Mouse (Mus musculus) MEL (cell line): ENCODE data around the gene Sgsm3. TPM values are rescaled to one million over a fixed set of nuclear protein-coding genes. Genes with fewer than 3 reads are reported as not detected.

ENCODE experiments used
- DNase-seq: peaks from one replicate; pipeline ENCODE4 v3.0.0; 2011; ENCODE audit warnings: low read depth, low spot score
- H3K27ac ChIP-seq: 2 replicates; pipeline ENCODE4 v1.5.1; 2012; ENCODE audit warnings: low read depth, mild to moderate bottlenecking, control low read depth, low read length, moderate library complexity; ENCODE audit not compliant: control insufficient read depth
- H3K27me3 ChIP-seq, 2 experiments: fragments of 150-350 bp in 1 of 2; sonication (generic) in 1 of 2; 2 replicates each; pipeline ENCODE4 v1.6.1; 2012; ENCODE audit warnings: low read length in 2 of 2, mild to moderate bottlenecking in 2 of 2, improper control_type of control experiment in 1 of 2, moderate library complexity in 1 of 2; ENCODE audit not compliant: insufficient read depth in 2 of 2, control insufficient read depth in 1 of 2
- H3K36me3 ChIP-seq, 2 experiments: 2 replicates each; pipeline ENCODE4 v1.6.1; 2012 to 2014; ENCODE audit warnings: low read length in 2 of 2, improper control_type of control experiment in 1 of 2, inconsistent platforms in 1 of 2, mild to moderate bottlenecking in 1 of 2; ENCODE audit not compliant: insufficient read depth in 2 of 2, control insufficient read depth in 1 of 2
- H3K4me1 ChIP-seq, 2 experiments: fragments of 150-350 bp in 1 of 2; sonication (generic) in 1 of 2; 2 replicates each; pipeline ENCODE4 v1.6.1; 2012; ENCODE audit warnings: low read length in 2 of 2, improper control_type of control experiment in 1 of 2, mild to moderate bottlenecking in 1 of 2; ENCODE audit not compliant: insufficient read depth in 2 of 2, control insufficient read depth in 1 of 2
- H3K4me3 ChIP-seq, 2 experiments: fragments of 150-350 bp in 1 of 2; sonication (generic) in 1 of 2; 2 replicates each; pipeline ENCODE4 v1.5.1; 2012; ENCODE audit warnings: low read depth in 2 of 2, low read length in 2 of 2, mild to moderate bottlenecking in 2 of 2, moderate library complexity in 2 of 2, control low read depth in 1 of 2, improper control_type of control experiment in 1 of 2; ENCODE audit not compliant: control insufficient read depth in 1 of 2, insufficient read depth in 1 of 2
- H3K79me2 ChIP-seq: 2 replicates; pipeline ENCODE4 v1.6.1; 2012; ENCODE audit warnings: mild to moderate bottlenecking, low read length, moderate library complexity; ENCODE audit not compliant: control insufficient read depth, poor library complexity, insufficient read depth
- H3K9ac ChIP-seq: 2 replicates; pipeline ENCODE4 v1.6.1; 2012; ENCODE audit warnings: low read depth, mild to moderate bottlenecking, control low read depth, low read length, moderate library complexity; ENCODE audit not compliant: control insufficient read depth, poor library complexity, severe bottlenecking
- H3K9me3 ChIP-seq: fragments of 150-350 bp; sonication (generic); replicated peaks from 2 replicates; pipeline ENCODE4 v1.6.1; 2012; ENCODE audit warnings: mild to moderate bottlenecking, low read length, improper control_type of control experiment, moderate library complexity; ENCODE audit not compliant: insufficient read depth
- BHLHE40 ChIP-seq: IDR thresholded peaks from 2 replicates; pipeline ENCODE4 v1.6.1; 2012; ENCODE audit warnings: low read depth, mild to moderate bottlenecking, inconsistent platforms, low read length, improper control_type of control experiment, borderline replicate concordance
- CTCF ChIP-seq, 3 experiments: IDR thresholded peaks in 2 of 3; conservative IDR thresholded peaks in 1 of 3; 2 replicates each; pipeline ENCODE4 v1.5.1; 2011 to 2012; ENCODE audit warnings: low read length in 3 of 3, low read depth in 2 of 3, mild to moderate bottlenecking in 2 of 3, improper control_type of control experiment in 1 of 3, inconsistent platforms in 1 of 3, mixed read lengths in 1 of 3, moderate library complexity in 1 of 3; ENCODE audit not compliant: control insufficient read depth in 1 of 3, insufficient read depth in 1 of 3, poor library complexity in 1 of 3, severe bottlenecking in 1 of 3
- EP300 ChIP-seq, 2 experiments: IDR thresholded peaks; 2 replicates each; pipeline ENCODE4 v1.6.1; 2011; ENCODE audit warnings: improper control_type of control experiment in 2 of 2, low read length in 2 of 2, low read depth in 1 of 2, mild to moderate bottlenecking in 1 of 2
- GABPA ChIP-seq: IDR thresholded peaks from 2 replicates; pipeline ENCODE4 v1.6.1; 2012; ENCODE audit warnings: low read depth, mild to moderate bottlenecking, inconsistent platforms, low read length, improper control_type of control experiment, moderate library complexity
- GATA1 ChIP-seq: IDR thresholded peaks from 2 replicates; pipeline ENCODE4 v1.6.1; 2011; ENCODE audit warnings: low read depth, low read length, improper control_type of control experiment
- HCFC1 ChIP-seq: IDR thresholded peaks from 2 replicates; pipeline ENCODE4 v1.6.1; 2012; ENCODE audit warnings: low read depth, mild to moderate bottlenecking, inconsistent platforms, low read length, improper control_type of control experiment, moderate library complexity
- MEF2A ChIP-seq: IDR thresholded peaks from 2 replicates; pipeline ENCODE4 v1.6.1; 2014; ENCODE audit warnings: low read depth, mild to moderate bottlenecking, inconsistent platforms, low read length, improper control_type of control experiment; ENCODE audit not compliant: poor library complexity, insufficient replicate concordance, severe bottlenecking; ENCODE audit errors: extremely low read depth
- MYC ChIP-seq: IDR thresholded peaks from 2 replicates; pipeline ENCODE4 v1.6.1; 2011; ENCODE audit warnings: low read depth, mild to moderate bottlenecking, low read length, improper control_type of control experiment, moderate library complexity
- NELFE ChIP-seq: IDR thresholded peaks from 2 replicates; pipeline ENCODE4 v1.6.1; 2011; ENCODE audit warnings: low read depth, low read length, improper control_type of control experiment
- NRF1 ChIP-seq: IDR thresholded peaks from 2 replicates; pipeline ENCODE4 v1.6.1; 2014; ENCODE audit warnings: low read depth, mild to moderate bottlenecking, inconsistent platforms, low read length, improper control_type of control experiment, moderate library complexity; ENCODE audit not compliant: poor library complexity, insufficient read depth, severe bottlenecking
- POLR2A ChIP-seq, 2 experiments: IDR thresholded peaks; 2 replicates each; pipeline ENCODE4 v1.6.1; 2011 to 2012; ENCODE audit warnings: low read length in 2 of 2, mild to moderate bottlenecking in 2 of 2, control low read depth in 1 of 2, improper control_type of control experiment in 1 of 2, low read depth in 1 of 2, moderate library complexity in 1 of 2; ENCODE audit not compliant: control insufficient read depth in 1 of 2, insufficient read depth in 1 of 2, poor library complexity in 1 of 2
- RAD21 ChIP-seq: IDR thresholded peaks from 2 replicates; pipeline ENCODE4 v1.6.1; 2011; ENCODE audit warnings: mild to moderate bottlenecking, low read depth, low read length, improper control_type of control experiment
- RCOR1 ChIP-seq: IDR thresholded peaks from 2 replicates; pipeline ENCODE4 v1.6.1; 2012; ENCODE audit warnings: low read depth, mild to moderate bottlenecking, inconsistent platforms, low read length, improper control_type of control experiment
- TAL1 ChIP-seq: IDR thresholded peaks from 2 replicates; pipeline ENCODE4 v1.6.1; 2012; ENCODE audit warnings: mild to moderate bottlenecking, inconsistent platforms, low read length, moderate library complexity, mixed read lengths
- TCF12 ChIP-seq: IDR thresholded peaks from 2 replicates; pipeline ENCODE4 v1.6.1; 2014; ENCODE audit warnings: low read depth, mild to moderate bottlenecking, inconsistent platforms, low read length, improper control_type of control experiment, moderate library complexity
- USF2 ChIP-seq, 2 experiments: IDR thresholded peaks; 2 replicates each; pipeline ENCODE4 v1.6.1; 2011 to 2012; ENCODE audit warnings: improper control_type of control experiment in 2 of 2, low read length in 2 of 2, borderline replicate concordance in 1 of 2, inconsistent platforms in 1 of 2, low read depth in 1 of 2, mild to moderate bottlenecking in 1 of 2; ENCODE audit not compliant: insufficient read depth in 1 of 2
- ZKSCAN1 ChIP-seq: IDR thresholded peaks from 2 replicates; pipeline ENCODE4 v1.6.1; 2012; ENCODE audit warnings: low read depth, mild to moderate bottlenecking, inconsistent platforms, low read length, improper control_type of control experiment, moderate library complexity
- ZMIZ1 ChIP-seq: IDR thresholded peaks from 2 replicates; pipeline ENCODE4 v1.6.1; 2012; ENCODE audit warnings: low read depth, mild to moderate bottlenecking, inconsistent platforms, low read length, improper control_type of control experiment, moderate library complexity
- ZNF384 ChIP-seq: IDR thresholded peaks from 2 replicates; pipeline ENCODE4 v1.6.1; 2012; ENCODE audit warnings: low read depth, mild to moderate bottlenecking, inconsistent platforms, low read length, improper control_type of control experiment
- polyA plus RNA-seq, 2 experiments: library from polyadenylated mRNA; stranded (reverse) in 1 of 2; unstranded in 1 of 2; fragments of >175 nt in 1 of 2; fragments of >200 nt in 1 of 2; gene quantifications; 2 replicates each; pipeline versions ENCODE4 v1.2.1 to v1.2.4; 2012; ENCODE audit warnings: low replicate concordance in 2 of 2, low read depth in 1 of 2; ENCODE audit not compliant: insufficient read length in 2 of 2, insufficient read depth in 1 of 2, missing spikeins in 1 of 2
- total RNA-seq: library from RNA; depleted of rRNA; stranded (reverse); fragments of 300-350 nt; gene quantifications from 2 replicates; pipeline ENCODE4 v1.2.3, GENCODE M21; 2012

Gene Sgsm3
- total and polyA plus RNA-seq, 3 experiments = 33.0 to 39.5 TPM; not detected in 1

GRCm38 (mm10) chr15:81010114-81010513 lies 32.5 kb downstream of the Sgsm3 start:
- H3K36me3 ChIP-seq = no peaks in the 10 kb centered on the region
- no peak overlapping the region for H3K9ac ChIP-seq
- H3K79me2 ChIP-seq = no peaks in the 10 kb centered on the region
- no peak overlapping the region for H3K27ac ChIP-seq
- no peak for DNase-seq
- no peaks in the 10 kb centered on the region for H3K27me3 ChIP-seq
- H3K4me1 ChIP-seq = no peaks in the 10 kb centered on the region
- TF ChIP-seq POLR2A (IDR thresholded peaks at IDR 0.05; ENCODE audit: control insufficient read depth in 1 of 2, insufficient read depth in 1 of 2, low read depth in 1 of 2, low read length in 2 of 2, poor library complexity in 1 of 2) = no peak
- no peak for TF ChIP-seq GATA1
- TF ChIP-seq ZNF384 = no peak
- no peak for TF ChIP-seq BHLHE40
- TF ChIP-seq ZMIZ1 = no peak
- TF ChIP-seq MYC = no peak
- H3K9me3 ChIP-seq = no peaks in the 10 kb centered on the region
- H3K4me3 ChIP-seq = no peak overlapping the region

- H3K4me3 ChIP-seq = no peak overlapping the region
- no peak overlapping the region for H3K9ac ChIP-seq
- no peaks in the 10 kb centered on the region for H3K27me3 ChIP-seq
- no peaks in the 10 kb centered on the region for H3K9me3 ChIP-seq
- no peak for DNase-seq
- H3K4me1 ChIP-seq = no peaks in the 10 kb centered on the region
- TF ChIP-seq GABPA = no peak
- no peak for TF ChIP-seq NELFE
- no peak for TF ChIP-seq TCF12
- TF ChIP-seq POLR2A (IDR thresholded peaks at IDR 0.05; ENCODE audit: control insufficient read depth in 1 of 2, insufficient read depth in 1 of 2, low read depth in 1 of 2, low read length in 2 of 2, poor library complexity in 1 of 2) = no peak
- no peak for TF ChIP-seq USF2 (IDR thresholded peaks at IDR 0.05; ENCODE audit: borderline replicate concordance in 1 of 2, insufficient read depth in 1 of 2, low read depth in 1 of 2, low read length in 2 of 2)
- no peak for TF ChIP-seq RAD21
- no peak for TF ChIP-seq RCOR1
- no peak for TF ChIP-seq GATA1
- no peak for TF ChIP-seq NRF1
- no peak for TF ChIP-seq ZKSCAN1
- no peak for TF ChIP-seq HCFC1
- TF ChIP-seq, all 39 proteins: peak for 0
- no peaks in the 10 kb centered on the region for H3K36me3 ChIP-seq
- H3K27ac ChIP-seq = no peak overlapping the region
- H3K79me2 ChIP-seq = no peaks in the 10 kb centered on the region
Observed at GRCm38 (mm10) chr15:81011523-81011922, 34.0 kb downstream of the Sgsm3 start.

GRCm38 (mm10) chr15:81012359-81012758 lies 34.8 kb downstream of the Sgsm3 start:
- H3K4me1 ChIP-seq = no peaks in the 10 kb centered on the region
- H3K36me3 ChIP-seq = no peaks in the 10 kb centered on the region
- H3K4me3 ChIP-seq = no peak overlapping the region

More at GRCm38 (mm10) chr15:81012359-81012758, 34.8 kb downstream of the Sgsm3 start:
- no peaks in the 10 kb centered on the region for H3K9me3 ChIP-seq
- H3K79me2 ChIP-seq = no peaks in the 10 kb centered on the region
- DNase-seq = no peak
- no peaks in the 10 kb centered on the region for H3K27me3 ChIP-seq
- no peak overlapping the region for H3K9ac ChIP-seq
- TF ChIP-seq CTCF (IDR thresholded peaks at IDR 0.05 in 2 of 3, conservative IDR thresholded peaks at IDR 0.05 in 1 of 3; ENCODE audit: control insufficient read depth in 1 of 3, insufficient read depth in 1 of 3, low read depth in 2 of 3, low read length in 3 of 3, poor library complexity in 1 of 3, severe bottlenecking in 1 of 3) = no peak
- TF ChIP-seq TAL1 = no peak
- no peak for TF ChIP-seq ZNF384
- TF ChIP-seq MEF2A = no peak
- TF ChIP-seq EP300 (IDR thresholded peaks at IDR 0.05; ENCODE audit: low read depth in 1 of 2, low read length in 2 of 2) = no peak
- TF ChIP-seq, all 39 proteins: peak for 0
- H3K27ac ChIP-seq = no peak overlapping the region
